Mouse (Mus musculus): ENCODE results near the gene Mettl8.

DNA sequence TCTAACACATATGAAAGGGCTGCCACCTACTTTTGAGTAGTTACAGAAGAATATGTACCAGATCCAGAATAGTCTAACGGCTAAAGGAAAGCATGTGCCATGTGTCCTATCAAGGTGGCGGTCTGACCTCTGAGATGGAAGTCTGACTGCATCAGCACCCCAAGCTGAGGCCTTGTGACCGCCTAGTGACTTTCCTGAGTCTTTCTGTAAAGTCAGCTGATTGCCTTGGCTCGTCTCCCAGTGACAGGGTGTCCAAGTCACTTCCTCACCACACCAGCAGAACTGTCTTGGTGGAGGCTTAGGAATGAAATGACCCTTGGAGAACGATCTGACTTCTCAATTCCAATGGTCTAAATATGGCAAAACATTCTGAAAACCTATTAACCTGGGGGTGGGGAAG lies 77.1 kb downstream of the Mettl8 start:
- TF ChIP-seq CTCF (IDR thresholded peaks at IDR 0.05; ENCODE audit: borderline replicate concordance, extremely low read depth, insufficient read depth, insufficient read length) (no peak), POLR2A (IDR thresholded peaks at IDR 0.05; ENCODE audit: borderline replicate concordance, extremely low read depth, insufficient read depth, insufficient read length, poor library complexity, severe bottlenecking) (no peak)
